Mouse (Mus musculus): ENCODE data around the gene Gm42906. TPM values are rescaled to one million over a fixed set of nuclear protein-coding genes. Genes with fewer than 3 reads are reported as not detected.
A peak's percentile ranks its signal among the peaks of the same experiment; 100 is the strongest.

The Gm42906 gene
- polyA plus RNA-seq, 1 experiment from 2014 or later, result not detected

- no peaks in the 10 kb centered on the region for H3K27me3 ChIP-seq (ENCODE audit: insufficient read depth, low read length)
- peak; percentile 24 for DNase-seq
- no peak for ATAC-seq (ENCODE audit: insufficient read depth)
- WGBS, result 53% methylated on average over 8 of the region's 8 CpGs
- H3K4me2 ChIP-seq, result no peak overlapping the region
- H3K4me1 ChIP-seq (ENCODE audit: insufficient read depth), result no peaks in the 10 kb centered on the region
- TF ChIP-seq CTCF (IDR thresholded peaks at IDR 0.05; ENCODE audit: low read depth), result peak; percentile 34; the same call in 1 of the 2 replicates
- H3K36me3 ChIP-seq (ENCODE audit: insufficient read depth), result no peaks in the 10 kb centered on the region
- H3K9ac ChIP-seq, result no peak overlapping the region
- no peak overlapping the region for H3K27ac ChIP-seq (ENCODE audit: low read depth)
- no peaks in the 10 kb centered on the region for H3K9me3 ChIP-seq (ENCODE audit: low read depth, low read length)
- H3K4me3 ChIP-seq (ENCODE audit: low read depth, low read length), result no peak overlapping the region
Observed at GRCm38 (mm10) chr5:151252213-151252612, 175.8 kb downstream of the Gm42906 start.

GRCm38 (mm10) chr5:151251656-151252055, 176.3 kb downstream of the Gm42906 start:
- Histone ChIP-seq H3K27ac (ENCODE audit: low read depth) (no peak overlapping the region), H3K36me3 (ENCODE audit: insufficient read depth) (no peaks in the 10 kb centered on the region), H3K27me3 (ENCODE audit: insufficient read depth, low read length) (no peaks in the 10 kb centered on the region), H3K9ac (no peak overlapping the region), H3K4me1 (ENCODE audit: insufficient read depth) (no peaks in the 10 kb centered on the region), H3K9me3 (ENCODE audit: low read depth, low read length) (no peaks in the 10 kb centered on the region), H3K4me3 (ENCODE audit: low read depth, low read length) (no peak overlapping the region), H3K4me2 (no peak overlapping the region)
- 67% methylated on average over 8 of the region's 8 CpGs for WGBS
- TF ChIP-seq CTCF (IDR thresholded peaks at IDR 0.05; ENCODE audit: low read depth), result no peak
- ATAC-seq (ENCODE audit: insufficient read depth) (0 out of 2 replicates have a peak, but pooled peaks have one; percentile 26), DNase-seq (peak; percentile 21)

- Histone ChIP-seq H3K27me3 (ENCODE audit: insufficient read depth, low read length) (no peaks in the 10 kb centered on the region), H3K9ac (no peak overlapping the region), H3K4me1 (ENCODE audit: insufficient read depth) (0 out of 2 replicates have a peak, but pooled peaks cover 3% of the 10 kb centered on the region), H3K4me2 (no peak overlapping the region), H3K27ac (ENCODE audit: low read depth) (no peak overlapping the region), H3K9me3 (ENCODE audit: low read depth, low read length) (no peaks in the 10 kb centered on the region), H3K36me3 (ENCODE audit: insufficient read depth) (no peaks in the 10 kb centered on the region), H3K4me3 (ENCODE audit: low read depth, low read length) (no peak overlapping the region)
- DNase-seq (no peak), ATAC-seq (ENCODE audit: insufficient read depth) (no peak)
- WGBS, result 60% methylated on average over 10 of the region's 10 CpGs
- TF ChIP-seq CTCF (IDR thresholded peaks at IDR 0.05; ENCODE audit: low read depth), result no peak
Observed at GRCm38 (mm10) chr5:151248671-151249620, 179.0 kb downstream of the Gm42906 start.

GRCm38 (mm10) chr5:151248084-151248483, 179.9 kb downstream of the Gm42906 start:
- no peak for DNase-seq

GRCm38 (mm10) chr5:151247115-151247875, 180.7 kb downstream of the Gm42906 start:
- 18% methylated on average over 11 of the region's 11 CpGs for WGBS
- H3K36me3 ChIP-seq (ENCODE audit: insufficient read depth), result no peaks in the 10 kb centered on the region
- no peaks in the 10 kb centered on the region for H3K27me3 ChIP-seq (ENCODE audit: insufficient read depth, low read length)
- no peak overlapping the region for H3K4me3 ChIP-seq (ENCODE audit: low read depth, low read length)
- no peak overlapping the region for H3K4me2 ChIP-seq
- DNase-seq (peak; percentile 57), ATAC-seq (ENCODE audit: insufficient read depth) (peak; percentile 64; the same call in 1 of the 2 replicates)
- TF ChIP-seq CTCF (IDR thresholded peaks at IDR 0.05; ENCODE audit: low read depth), result no peak
- 0 out of 2 replicates have a peak, but pooled peaks cover 3% of the 10 kb centered on the region for H3K4me1 ChIP-seq (ENCODE audit: insufficient read depth)
- peak overlapping the region; percentile 62; the same call in 1 of the 2 replicates for H3K27ac ChIP-seq (ENCODE audit: low read depth)
- H3K9ac ChIP-seq, result no peak overlapping the region
- no peaks in the 10 kb centered on the region for H3K9me3 ChIP-seq (ENCODE audit: low read depth, low read length)

More at GRCm38 (mm10) chr5:151248084-151248483, 179.9 kb downstream of the Gm42906 start:
- Histone ChIP-seq H3K4me2 (no peak overlapping the region), H3K4me3 (ENCODE audit: low read depth, low read length) (no peak overlapping the region), H3K4me1 (ENCODE audit: insufficient read depth) (0 out of 2 replicates have a peak, but pooled peaks cover 3% of the 10 kb centered on the region), H3K9me3 (ENCODE audit: low read depth, low read length) (no peaks in the 10 kb centered on the region), H3K9ac (no peak overlapping the region), H3K27me3 (ENCODE audit: insufficient read depth, low read length) (no peaks in the 10 kb centered on the region), H3K27ac (ENCODE audit: low read depth) (no peak overlapping the region), H3K36me3 (ENCODE audit: insufficient read depth) (no peaks in the 10 kb centered on the region)
- no peak for TF ChIP-seq CTCF (IDR thresholded peaks at IDR 0.05; ENCODE audit: low read depth)
- ATAC-seq (ENCODE audit: insufficient read depth), result no peak
- WGBS, result 72% methylated on average over 2 of the region's 2 CpGs

GRCm38 (mm10) chr5:151246287-151246686, 181.7 kb downstream of the Gm42906 start:
- DNase-seq (peak; percentile 26), ATAC-seq (ENCODE audit: insufficient read depth) (no peak)
- TF ChIP-seq CTCF (IDR thresholded peaks at IDR 0.05; ENCODE audit: low read depth), result no peak
- Histone ChIP-seq H3K27me3 (ENCODE audit: insufficient read depth, low read length) (no peaks in the 10 kb centered on the region), H3K9me3 (ENCODE audit: low read depth, low read length) (no peaks in the 10 kb centered on the region), H3K4me3 (ENCODE audit: low read depth, low read length) (no peak overlapping the region), H3K36me3 (ENCODE audit: insufficient read depth) (no peaks in the 10 kb centered on the region), H3K27ac (ENCODE audit: low read depth) (no peak overlapping the region), H3K4me2 (no peak overlapping the region), H3K9ac (no peak overlapping the region), H3K4me1 (ENCODE audit: insufficient read depth) (0 out of 2 replicates have a peak, but pooled peaks cover 3% of the 10 kb centered on the region)
- WGBS, result 74% methylated on average over 2 of the region's 2 CpGs

Measured in lung, embryonic 14.5 days (tissue).